Comparison of ENCODE assay signal across 9 mouse cellular contexts in the genomic region with DNA sequence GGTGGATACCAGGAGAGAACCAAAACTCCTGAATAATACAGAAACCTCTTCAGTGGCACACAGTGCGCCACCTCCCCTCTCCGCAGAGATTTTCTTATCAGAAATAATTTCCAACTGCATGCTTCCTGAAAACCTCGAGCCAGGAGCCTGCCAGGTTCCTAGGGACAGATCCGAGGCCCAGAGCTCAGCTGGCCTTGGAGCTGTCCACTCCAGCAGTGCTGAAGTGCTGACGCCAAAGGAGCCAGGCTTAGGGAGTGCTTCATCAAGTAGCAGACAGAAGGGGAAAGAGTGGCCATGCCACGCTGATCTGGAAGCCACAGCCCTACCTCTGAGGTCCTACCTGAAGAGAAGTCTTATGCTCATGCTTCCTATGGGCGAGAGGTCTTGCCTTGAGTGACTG. TPM values are rescaled to one million over a fixed set of nuclear protein-coding genes. Genes with fewer than 3 reads are reported as not detected.
DNase-seq lines count a peak whose midpoint lies in the region; ATAC-seq and TF ChIP-seq lines count a peak whose summit lies in the region.
"Had no signal": no experiment of that assay in that cellular context is flagged by ENCODE, and none has a peak within 500 bp of the region (broad histone marks: within the 10 kb centered on the region; RNA-seq: fewer than 3 reads in every experiment).

No protein-coding gene starts in this region.

- ATAC-seq in heart, embryonic 11.5 days (replicated peaks; ENCODE audit: insufficient number of reproducible peaks, low FRiP score, low TSS enrichment) = no peak
- no peak for ATAC-seq in forebrain, postnatal 0 days
- ATAC-seq in intestine, embryonic 16.5 days = peak; percentile 49
- ATAC-seq in lung, postnatal 0 days = peak; percentile 62; the same call in 1 of the 2 replicates

- no peaks in the 10 kb centered on the region for H3K9me3 ChIP-seq in heart, embryonic 11.5 days (replicated peaks; ENCODE audit: control insufficient read depth, low read length)
- H3K9me3 ChIP-seq in forebrain, postnatal 0 days (ENCODE audit: low read length) = no peaks in the 10 kb centered on the region
- H3K9me3 ChIP-seq in intestine, embryonic 16.5 days (ENCODE audit: control insufficient read depth, low read length) = no peaks in the 10 kb centered on the region
- no peaks in the 10 kb centered on the region for H3K9me3 ChIP-seq in lung, postnatal 0 days (ENCODE audit: low read length)
- H3K9me3 ChIP-seq: limb, embryonic 13.5 days had no signal

- no peak overlapping the region for H3K27ac ChIP-seq in heart, adult 2 months
- H3K27ac ChIP-seq in heart, embryonic 11.5 days (ENCODE audit: low read depth, low read length) = no peak overlapping the region
- H3K27ac ChIP-seq in forebrain, postnatal 0 days (ENCODE audit: low read depth, low read length) = no peak overlapping the region
- H3K27ac ChIP-seq in intestine, embryonic 16.5 days (ENCODE audit: low read length) = no peak overlapping the region
- no peak overlapping the region for H3K27ac ChIP-seq in lung, postnatal 0 days (ENCODE audit: low read length)
- H3K27ac ChIP-seq: limb, embryonic 13.5 days had no signal

- TF ChIP-seq EP300 in heart, adult 2 months (IDR thresholded peaks at IDR 0.05; ENCODE audit: insufficient read depth, low read depth, low read length) = no peak
- TF ChIP-seq EP300 in lung, postnatal 0 days (IDR thresholded peaks at IDR 0.05) = no peak

- H3K79me2 ChIP-seq in heart, adult 2 months (replicated peaks; ENCODE audit: control insufficient read depth, insufficient read depth, low read length) = no peaks in the 10 kb centered on the region

- no peak overlapping the region for H3K4me3 ChIP-seq in heart, adult 2 months
- no peak overlapping the region for H3K4me3 ChIP-seq in heart, embryonic 11.5 days (ENCODE audit: low read depth, low read length)
- H3K4me3 ChIP-seq in forebrain, postnatal 0 days (ENCODE audit: low read depth, low read length) = peak overlapping the region; percentile 6; the same call in 1 of the 2 replicates
- no peak overlapping the region for H3K4me3 ChIP-seq in intestine, embryonic 16.5 days (ENCODE audit: low read length)
- no peak overlapping the region for H3K4me3 ChIP-seq in lung, postnatal 0 days (ENCODE audit: low read depth, low read length)

- DNase-seq in heart, adult 2 months = peak; percentile 49 to 74
- peak; percentile 63 for DNase-seq in adrenal gland, adult 8-10 months
- DNase-seq in forebrain, postnatal 0 days = no peak
- peak; percentile 75 for DNase-seq in lung, postnatal 0 days (ENCODE audit: low spot score)
- peak; percentile 58 for DNase-seq in ovary, postnatal 10 days (ENCODE audit: low spot score)
- DNase-seq in layer of hippocampus, adult 9-11 months = no peak

- intact Hi-C loops in heart, adult 2 months (cut with DNase I) = no loop called here

- H3K4me2 ChIP-seq in heart, embryonic 11.5 days = no peak overlapping the region
- peak overlapping the region; percentile 89 for H3K4me2 ChIP-seq in forebrain, postnatal 0 days (ENCODE audit: low read depth)
- H3K4me2 ChIP-seq in intestine, embryonic 16.5 days (ENCODE audit: low read depth, low read length) = no peak overlapping the region
- H3K4me2 ChIP-seq in lung, postnatal 0 days (replicated peaks; ENCODE audit: low read depth, low read length) = no peak overlapping the region

- TF ChIP-seq POLR2A in heart, adult 2 months (IDR thresholded peaks at IDR 0.05; ENCODE audit: insufficient read depth, low read depth, low read length) = no peak

- H3K36me3 ChIP-seq in heart, adult 2 months (ENCODE audit: control insufficient read depth, insufficient read depth, low read length) = no peaks in the 10 kb centered on the region
- H3K36me3 ChIP-seq in heart, embryonic 11.5 days (ENCODE audit: control insufficient read depth, insufficient read depth, low read length) = peaks cover 4% of the 10 kb centered on the region; the same call in 1 of the 2 replicates
- peaks cover 30% of the 10 kb centered on the region for H3K36me3 ChIP-seq in forebrain, postnatal 0 days (ENCODE audit: insufficient read depth)
- H3K36me3 ChIP-seq in intestine, embryonic 16.5 days (ENCODE audit: control insufficient read depth, insufficient read depth, low read length) = peaks cover 9% of the 10 kb centered on the region; the same call in 1 of the 2 replicates
- no peaks in the 10 kb centered on the region for H3K36me3 ChIP-seq in lung, postnatal 0 days (ENCODE audit: insufficient read depth, low read length)

- TF ChIP-seq CTCF in heart, adult 2 months (IDR thresholded peaks at IDR 0.05) = no peak
- no peak for TF ChIP-seq CTCF in forebrain, postnatal 0 days (IDR thresholded peaks at IDR 0.05; ENCODE audit: low read depth)
- no peak for TF ChIP-seq CTCF in lung, postnatal 0 days (IDR thresholded peaks at IDR 0.05)

- peaks cover 7% of the 10 kb centered on the region; the same call in 1 of the 2 replicates for H3K27me3 ChIP-seq in heart, adult 2 months (ENCODE audit: control insufficient read depth, insufficient read depth, low read length)
- H3K27me3 ChIP-seq in heart, embryonic 11.5 days (ENCODE audit: control insufficient read depth, insufficient read depth, low read length) = peaks cover 33% of the 10 kb centered on the region
- no peaks in the 10 kb centered on the region for H3K27me3 ChIP-seq in forebrain, postnatal 0 days (ENCODE audit: insufficient read depth, low read length)
- H3K27me3 ChIP-seq in intestine, embryonic 16.5 days (replicated peaks; ENCODE audit: control insufficient read depth, insufficient read depth, low read length) = peaks cover 29% of the 10 kb centered on the region
- peaks cover 22% of the 10 kb centered on the region; the same call in 1 of the 2 replicates for H3K27me3 ChIP-seq in lung, postnatal 0 days (replicated peaks; ENCODE audit: insufficient read depth, low read length)

- no peak overlapping the region for H3K9ac ChIP-seq in heart, adult 2 months (ENCODE audit: low read depth, low read length)
- no peak overlapping the region for H3K9ac ChIP-seq in heart, embryonic 11.5 days (ENCODE audit: low read depth, low read length)
- no peak overlapping the region for H3K9ac ChIP-seq in forebrain, postnatal 0 days
- H3K9ac ChIP-seq in intestine, embryonic 16.5 days (ENCODE audit: low read depth, low read length) = no peak overlapping the region
- H3K9ac ChIP-seq in lung, postnatal 0 days (replicated peaks; ENCODE audit: low read depth) = no peak overlapping the region
- H3K9ac ChIP-seq: limb, embryonic 13.5 days had no signal

- H3K4me1 ChIP-seq in heart, adult 2 months (ENCODE audit: control insufficient read depth, insufficient read depth, low read length) = no peaks in the 10 kb centered on the region
- peaks cover 2% of the 10 kb centered on the region; the same call in 1 of the 2 replicates for H3K4me1 ChIP-seq in heart, embryonic 11.5 days (ENCODE audit: control insufficient read depth, insufficient read depth, low read length)
- H3K4me1 ChIP-seq in forebrain, postnatal 0 days (ENCODE audit: insufficient read depth) = peaks cover 17% of the 10 kb centered on the region
- H3K4me1 ChIP-seq in intestine, embryonic 16.5 days (ENCODE audit: control insufficient read depth, insufficient read depth, low read length) = peaks cover 5% of the 10 kb centered on the region; the same call in 1 of the 2 replicates
- H3K4me1 ChIP-seq in lung, postnatal 0 days (ENCODE audit: insufficient read depth, low read depth, low read length) = no peaks in the 10 kb centered on the region

- 5% methylated on average over 7 of the region's 7 CpGs for WGBS in heart, adult 2 months
- 6% methylated on average over 7 of the region's 7 CpGs for WGBS in heart, embryonic 11.5 days (ENCODE audit: insufficient replicate concordance)
- WGBS in forebrain, postnatal 0 days = 15% methylated on average over 7 of the region's 7 CpGs
- WGBS in intestine, embryonic 16.5 days = 8% methylated on average over 7 of the region's 7 CpGs
- 5% methylated on average over 7 of the region's 7 CpGs for WGBS in lung, postnatal 0 days

RNA-seq across cellular contexts. Expression of gene Maneal, which starts 1.5 kb away (rescaled TPM):
- under 1 TPM; 0.23 to 0.34 TPM for total RNA-seq in heart, adult 2 months (2021)
- polyA plus RNA-seq in heart, adult 2 months (2012; rRNA removed) = 0.41 and 0.88 TPM in 2 replicates
- 0.13 and 0.21 TPM in 2 replicates for polyA plus RNA-seq in heart, embryonic 11.5 days (2014; fragmentation: Nextera tagmentation; extraction: Ambion mirVana)
- total RNA-seq in adrenal gland, adult 8-10 months (2022) = 1 to 10 TPM; 6.4 to 7.2 (median 6.8) TPM
- total RNA-seq in forebrain, postnatal 0 days (2014; rRNA removed) = 35.7 and 41.7 TPM in 2 replicates
- polyA plus RNA-seq in forebrain, postnatal 0 days (2015; fragmentation: Nextera tagmentation; extraction: Ambion mirVana) = 8.4 and 9.4 TPM in 2 replicates
- 0.36 and 0.44 TPM in 2 replicates for polyA plus RNA-seq in intestine, embryonic 16.5 days (2015; fragmentation: Nextera tagmentation; extraction: Ambion mirVana)
- polyA plus RNA-seq in lung, postnatal 0 days (2015; fragmentation: Nextera tagmentation; extraction: Ambion mirVana) = 0.08 and 0.13 TPM in 2 replicates

RNA-seq across cellular contexts. Expression of gene 1110065P20Rik, which starts 9.4 kb away (rescaled TPM):
- total RNA-seq in heart, adult 2 months (2021) = 10 to 100 TPM; 18.6 to 20.4 TPM
- 26.3 and 28.0 TPM in 2 replicates for polyA plus RNA-seq in heart, adult 2 months (2012; rRNA removed)
- 41.4 and 46.3 TPM in 2 replicates for polyA plus RNA-seq in heart, embryonic 11.5 days (2014; fragmentation: Nextera tagmentation; extraction: Ambion mirVana)
- total RNA-seq in adrenal gland, adult 8-10 months (2022) = 10 to 100 TPM; 45.1 to 51.4 (median 49.2) TPM
- 144 and 167 TPM in 2 replicates for total RNA-seq in forebrain, postnatal 0 days (2014; rRNA removed)
- polyA plus RNA-seq in forebrain, postnatal 0 days (2015; fragmentation: Nextera tagmentation; extraction: Ambion mirVana) = 141 and 162 TPM in 2 replicates
- polyA plus RNA-seq in intestine, embryonic 16.5 days (2015; fragmentation: Nextera tagmentation; extraction: Ambion mirVana) = 35.3 and 35.8 TPM in 2 replicates
- polyA plus RNA-seq in lung, postnatal 0 days (2015; fragmentation: Nextera tagmentation; extraction: Ambion mirVana) = 65.4 and 68.7 TPM in 2 replicates

RNA-seq across cellular contexts. Expression of gene Yrdc, which starts 10.0 kb away (rescaled TPM):
- 10 to 100 TPM; 21.6 to 22.6 TPM for total RNA-seq in heart, adult 2 months (2021)
- 18.4 and 38.6 TPM in 2 replicates for polyA plus RNA-seq in heart, adult 2 months (2012; rRNA removed)
- polyA plus RNA-seq in heart, embryonic 11.5 days (2014; fragmentation: Nextera tagmentation; extraction: Ambion mirVana) = 25.4 and 28.0 TPM in 2 replicates
- 10 to 100 TPM; 40.9 to 53.4 (median 43.2) TPM for total RNA-seq in adrenal gland, adult 8-10 months (2022)
- 81.7 and 82.2 TPM in 2 replicates for total RNA-seq in forebrain, postnatal 0 days (2014; rRNA removed)
- polyA plus RNA-seq in forebrain, postnatal 0 days (2015; fragmentation: Nextera tagmentation; extraction: Ambion mirVana) = 67.3 and 70.5 TPM in 2 replicates
- polyA plus RNA-seq in intestine, embryonic 16.5 days (2015; fragmentation: Nextera tagmentation; extraction: Ambion mirVana) = 27.3 and 29.5 TPM in 2 replicates
- 22.8 and 25.4 TPM in 2 replicates for polyA plus RNA-seq in lung, postnatal 0 days (2015; fragmentation: Nextera tagmentation; extraction: Ambion mirVana)

RNA-seq across cellular contexts. Expression of gene Epha10, which starts 20.3 kb away (rescaled TPM):
- not detected for total RNA-seq in heart, adult 2 months (2021)
- 0.02 TPM in 1 of 2 replicates, not detected in the other for polyA plus RNA-seq in heart, adult 2 months (2012; rRNA removed)
- not detected in 2 replicates for polyA plus RNA-seq in heart, embryonic 11.5 days (2014; fragmentation: Nextera tagmentation; extraction: Ambion mirVana)
- 1 to 10 TPM; 2.9 to 4.3 (median 3.8) TPM for total RNA-seq in adrenal gland, adult 8-10 months (2022)
- total RNA-seq in forebrain, postnatal 0 days (2014; rRNA removed) = 9.6 and 10.2 TPM in 2 replicates
- polyA plus RNA-seq in forebrain, postnatal 0 days (2015; fragmentation: Nextera tagmentation; extraction: Ambion mirVana) = 2.0 and 4.0 TPM in 2 replicates
- 0.07 and 0.15 TPM in 2 replicates for polyA plus RNA-seq in intestine, embryonic 16.5 days (2015; fragmentation: Nextera tagmentation; extraction: Ambion mirVana)
- polyA plus RNA-seq in lung, postnatal 0 days (2015; fragmentation: Nextera tagmentation; extraction: Ambion mirVana) = not detected in 2 replicates

RNA-seq across cellular contexts. Expression of gene Mtf1, which starts 58.5 kb away (rescaled TPM):
- total RNA-seq in heart, adult 2 months (2021) = 10 to 100 TPM; 15.3 to 15.7 TPM
- polyA plus RNA-seq in heart, adult 2 months (2012; rRNA removed) = 4.7 and 9.1 TPM in 2 replicates
- polyA plus RNA-seq in heart, embryonic 11.5 days (2014; fragmentation: Nextera tagmentation; extraction: Ambion mirVana) = 11.0 and 13.5 TPM in 2 replicates
- total RNA-seq in adrenal gland, adult 8-10 months (2022) = 10 to 100 TPM; 24.8 to 33.8 (median 28.5) TPM
- total RNA-seq in forebrain, postnatal 0 days (2014; rRNA removed) = 12.1 and 15.6 TPM in 2 replicates
- 24.4 and 30.7 TPM in 2 replicates for polyA plus RNA-seq in forebrain, postnatal 0 days (2015; fragmentation: Nextera tagmentation; extraction: Ambion mirVana)
- polyA plus RNA-seq in intestine, embryonic 16.5 days (2015; fragmentation: Nextera tagmentation; extraction: Ambion mirVana) = 8.5 and 11.1 TPM in 2 replicates
- polyA plus RNA-seq in lung, postnatal 0 days (2015; fragmentation: Nextera tagmentation; extraction: Ambion mirVana) = 9.3 and 10.8 TPM in 2 replicates

Comparison
In these comparisons a context has a peak if more than half of its experiments do, and no peak if none do; other contexts are left out.
1. DNase-seq: peak in heart, adult 2 months (2 of 2), adrenal gland, adult 8-10 months (single experiment), lung, postnatal 0 days (single experiment) and ovary, postnatal 10 days (single experiment); none in forebrain, postnatal 0 days (single experiment) and layer of hippocampus, adult 9-11 months (single experiment).
2. ATAC-seq: peak in intestine, embryonic 16.5 days (single experiment) and lung, postnatal 0 days (single experiment); none in heart, embryonic 11.5 days (single experiment) and forebrain, postnatal 0 days (single experiment).